Mouse (Mus musculus) mouse trophoblast stem cell (cell line): ENCODE results near the gene Spock2.
"Not testable (repeated sequence)": the region's sequence is repeated elsewhere in the genome, so short reads cannot be mapped to it uniquely, and the experiment has no call there.

Source experiments
- in situ Hi-C, 2 experiments: fragments of 300-500 bp; cut with MseI, MboI; formaldehyde crosslinking; loops; 2 replicates in 1 of 2; 3 replicates in 1 of 2; pipeline ENCODE4 v1.15.1; 2025

The Spock2 gene

GRCm38 (mm10) chr10:60148087-60148486 is 42.1 kb downstream of the Spock2 start:
- in situ Hi-C loops = loop anchor here in 1 of 2 experiments (5.0 kb wide), 1 partner anchor 89 kb away; no protein-coding TSS in a partner anchor

GRCm38 (mm10) chr10:60151107-60151663 is 45.2 kb downstream of the Spock2 start:
- in situ Hi-C loops = loop anchor here in 1 of 2 experiments (5.0 kb wide), 1 partner anchor 86 kb away; no protein-coding TSS in a partner anchor

- in situ Hi-C loops = no loop called here
Measured at GRCm38 (mm10) chr10:60156016-60156415, 50.0 kb downstream of the Spock2 start.

- in situ Hi-C loops = no loop called here
Measured at GRCm38 (mm10) chr10:60158144-60158543, 52.1 kb downstream of the Spock2 start.

- in situ Hi-C loops = not testable (repeated sequence)
Measured at GRCm38 (mm10) chr10:60161397-60161796, 55.4 kb downstream of the Spock2 start.

- in situ Hi-C loops = not testable (repeated sequence)
Measured at GRCm38 (mm10) chr10:60162184-60162972, 56.4 kb downstream of the Spock2 start.

GRCm38 (mm10) chr10:60162973-60163255 is 56.9 kb downstream of the Spock2 start:
- in situ Hi-C loops = no loop called here

- in situ Hi-C loops = no loop called here
Measured at GRCm38 (mm10) chr10:60164869-60165268, 58.9 kb downstream of the Spock2 start.

- in situ Hi-C loops = no loop called here
Measured at GRCm38 (mm10) chr10:60166068-60166467, 60.0 kb downstream of the Spock2 start.

- in situ Hi-C loops = no loop called here
Measured at GRCm38 (mm10) chr10:60168306-60168705, 62.3 kb downstream of the Spock2 start.

GRCm38 (mm10) chr10:60168960-60169359 is 62.9 kb downstream of the Spock2 start:
- in situ Hi-C loops = no loop called here

GRCm38 (mm10) chr10:60170326-60171089 is 64.5 kb downstream of the Spock2 start:
- in situ Hi-C loops = no loop called here

GRCm38 (mm10) chr10:60171368-60171767 is 65.3 kb downstream of the Spock2 start:
- in situ Hi-C loops = no loop called here

- in situ Hi-C loops = no loop called here
Measured at GRCm38 (mm10) chr10:60172306-60172705, 66.3 kb downstream of the Spock2 start.

- in situ Hi-C loops = no loop called here
Measured at GRCm38 (mm10) chr10:60173035-60173434, 67.0 kb downstream of the Spock2 start.

GRCm38 (mm10) chr10:60174506-60174905 is 68.5 kb downstream of the Spock2 start:
- in situ Hi-C loops = no loop called here

- in situ Hi-C loops = not testable (repeated sequence)
Measured at GRCm38 (mm10) chr10:60175306-60175705, 69.3 kb downstream of the Spock2 start.
